Mouse (Mus musculus): Measurements from ENCODE around the gene Alkbh7. TPM values are rescaled to one million over a fixed set of nuclear protein-coding genes. Genes with fewer than 3 reads are reported as not detected.

Alkbh7 gene
- polyA plus RNA-seq, 1 experiment from 2014 or later = 39.0 TPM

DNA sequence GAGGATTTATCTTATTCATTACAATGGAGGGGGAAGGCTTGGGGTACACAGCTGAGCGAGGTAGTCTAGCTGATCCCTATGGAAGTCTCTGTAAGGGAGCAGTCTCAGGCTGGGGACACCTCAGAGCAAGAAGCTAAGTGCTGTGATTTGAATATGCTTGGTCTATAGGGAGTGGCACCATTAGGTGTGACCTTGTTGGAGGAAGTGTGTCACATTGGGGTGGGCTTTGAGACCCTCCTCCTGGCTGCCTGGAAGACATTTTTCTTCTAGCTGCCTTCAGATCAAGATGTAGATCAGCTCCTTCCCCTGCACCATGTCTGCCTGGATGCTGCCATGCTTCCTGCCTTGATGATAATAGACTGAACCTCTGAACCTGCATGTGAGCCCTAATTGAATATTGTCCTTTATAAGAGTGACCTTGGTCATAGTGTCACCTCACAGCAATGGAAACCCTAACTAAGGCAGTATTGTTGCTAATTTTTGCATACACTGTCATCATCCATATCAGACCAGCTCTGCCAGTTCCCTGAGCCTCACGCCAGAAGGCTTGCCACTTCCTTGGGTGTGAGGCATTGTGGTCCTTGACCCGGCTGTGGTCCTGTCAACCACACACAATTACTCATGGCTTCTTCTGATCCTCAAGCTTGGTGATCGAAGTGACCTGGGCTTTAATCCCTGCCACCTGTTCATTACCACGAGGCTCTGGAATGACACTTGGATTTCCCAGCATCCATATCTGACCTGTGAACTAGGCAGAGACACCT is 34.3 kb upstream of the Alkbh7 start:
- no peak for DNase-seq
- no peak for TF ChIP-seq CTCF (IDR thresholded peaks at IDR 0.05; ENCODE audit: low read depth)

DNA sequence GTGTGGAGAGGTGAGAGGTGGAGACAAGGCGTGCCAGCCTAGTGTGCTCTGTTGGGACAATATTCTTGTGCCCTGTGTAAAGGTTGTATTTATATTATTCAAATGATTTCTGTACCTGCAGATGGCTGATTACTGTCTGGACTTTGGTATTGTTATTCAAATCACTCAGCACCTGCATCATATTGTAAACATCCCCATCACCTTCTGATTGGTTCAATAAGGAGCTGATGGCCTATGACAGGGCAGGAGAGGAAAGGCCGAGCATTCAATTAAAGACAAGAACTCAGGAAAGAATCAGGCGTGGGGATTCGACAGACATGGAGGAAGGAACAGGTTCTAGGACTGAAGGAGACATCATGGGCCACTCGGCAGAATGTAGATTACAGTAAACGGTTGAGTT is 33.5 kb upstream of the Alkbh7 start:
- no peaks in the 10 kb centered on the region for H3K36me3 ChIP-seq (ENCODE audit: insufficient read depth)
- no peak overlapping the region for H3K9ac ChIP-seq
- H3K4me1 ChIP-seq (ENCODE audit: insufficient read depth) = no peaks in the 10 kb centered on the region
- H3K27me3 ChIP-seq (ENCODE audit: insufficient read depth, low read length) = no peaks in the 10 kb centered on the region
- H3K27ac ChIP-seq (ENCODE audit: low read depth) = no peak overlapping the region
- H3K9me3 ChIP-seq (ENCODE audit: low read depth, low read length) = no peaks in the 10 kb centered on the region
- ATAC-seq (ENCODE audit: insufficient read depth) (no peak), DNase-seq (no peak)
- H3K4me3 ChIP-seq (ENCODE audit: low read depth, low read length) = no peak overlapping the region
- no peak for TF ChIP-seq CTCF (IDR thresholded peaks at IDR 0.05; ENCODE audit: low read depth)
- H3K4me2 ChIP-seq = no peak overlapping the region
- WGBS = 67% methylated on average over 6 of the region's 6 CpGs

More for the DNA sequence above, 34.3 kb upstream of the Alkbh7 start:
- Histone ChIP-seq H3K9me3 (ENCODE audit: low read depth, low read length) (no peaks in the 10 kb centered on the region), H3K4me1 (ENCODE audit: insufficient read depth) (no peaks in the 10 kb centered on the region), H3K36me3 (ENCODE audit: insufficient read depth) (no peaks in the 10 kb centered on the region), H3K9ac (no peak overlapping the region), H3K4me3 (ENCODE audit: low read depth, low read length) (no peak overlapping the region), H3K4me2 (no peak overlapping the region), H3K27ac (ENCODE audit: low read depth) (no peak overlapping the region), H3K27me3 (ENCODE audit: insufficient read depth, low read length) (no peaks in the 10 kb centered on the region)
- ATAC-seq (ENCODE audit: insufficient read depth) = no peak
- 62% methylated on average over 5 of the region's 5 CpGs for WGBS

DNA sequence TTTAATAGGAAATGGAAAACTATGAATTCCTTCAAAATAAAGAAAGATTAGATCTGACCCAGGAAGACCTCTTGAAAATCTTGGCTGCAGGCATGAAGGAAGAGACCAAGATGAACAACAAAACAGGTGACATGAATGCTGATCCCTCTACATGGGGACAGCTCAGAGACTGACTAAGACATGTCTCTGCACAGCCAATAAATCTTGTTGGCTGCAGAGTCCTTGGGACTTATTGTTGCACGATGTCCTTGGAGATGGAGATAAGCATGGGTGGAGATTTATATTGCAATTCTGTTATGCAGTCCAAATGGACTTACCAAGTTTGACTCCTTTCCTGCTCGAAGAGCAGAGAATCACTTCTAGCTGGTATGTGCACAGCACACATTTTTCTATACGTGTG is 27.8 kb upstream of the Alkbh7 start:
- WGBS = 43% methylated on average over 3 of the region's 3 CpGs
- Histone ChIP-seq H3K9ac (no peak overlapping the region), H3K4me2 (no peak overlapping the region), H3K9me3 (ENCODE audit: low read depth, low read length) (no peaks in the 10 kb centered on the region), H3K27me3 (ENCODE audit: insufficient read depth, low read length) (no peaks in the 10 kb centered on the region), H3K27ac (ENCODE audit: low read depth) (no peak overlapping the region), H3K4me1 (ENCODE audit: insufficient read depth) (no peaks in the 10 kb centered on the region), H3K4me3 (ENCODE audit: low read depth, low read length) (no peak overlapping the region), H3K36me3 (ENCODE audit: insufficient read depth) (no peaks in the 10 kb centered on the region)
- DNase-seq = no peak
- no peak for ATAC-seq (ENCODE audit: insufficient read depth)
- no peak for TF ChIP-seq CTCF (IDR thresholded peaks at IDR 0.05; ENCODE audit: low read depth)

DNA sequence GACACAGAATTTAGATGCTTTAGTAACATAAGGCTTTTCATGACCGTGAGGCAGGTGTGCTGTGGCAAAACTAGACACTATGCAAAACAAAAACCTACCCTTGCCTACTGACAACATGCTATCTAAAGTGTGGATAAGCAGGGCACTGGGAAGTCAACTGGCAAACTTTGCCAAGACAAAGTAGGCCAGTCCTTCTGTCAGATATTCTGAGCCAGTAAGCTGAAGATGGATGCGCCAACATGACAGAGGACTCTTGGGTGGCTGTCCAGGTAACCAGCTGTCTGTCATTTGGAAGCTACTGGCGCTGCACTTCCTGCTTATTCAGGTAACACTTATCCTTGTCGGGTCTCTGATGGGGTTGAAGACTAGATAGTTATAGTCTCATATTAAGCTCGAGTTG is 27.1 kb upstream of the Alkbh7 start:
- no peak overlapping the region for H3K4me2 ChIP-seq
- H3K36me3 ChIP-seq (ENCODE audit: insufficient read depth) = no peaks in the 10 kb centered on the region
- ATAC-seq (ENCODE audit: insufficient read depth) (no peak), DNase-seq (no peak)
- no peak overlapping the region for H3K27ac ChIP-seq (ENCODE audit: low read depth)
- no peak overlapping the region for H3K4me3 ChIP-seq (ENCODE audit: low read depth, low read length)
- no peak overlapping the region for H3K9ac ChIP-seq
- WGBS = 57% methylated on average over 5 of the region's 5 CpGs
- no peaks in the 10 kb centered on the region for H3K4me1 ChIP-seq (ENCODE audit: insufficient read depth)
- H3K9me3 ChIP-seq (ENCODE audit: low read depth, low read length) = no peaks in the 10 kb centered on the region
- TF ChIP-seq CTCF (IDR thresholded peaks at IDR 0.05; ENCODE audit: low read depth) = no peak
- H3K27me3 ChIP-seq (ENCODE audit: insufficient read depth, low read length) = no peaks in the 10 kb centered on the region

DNA sequence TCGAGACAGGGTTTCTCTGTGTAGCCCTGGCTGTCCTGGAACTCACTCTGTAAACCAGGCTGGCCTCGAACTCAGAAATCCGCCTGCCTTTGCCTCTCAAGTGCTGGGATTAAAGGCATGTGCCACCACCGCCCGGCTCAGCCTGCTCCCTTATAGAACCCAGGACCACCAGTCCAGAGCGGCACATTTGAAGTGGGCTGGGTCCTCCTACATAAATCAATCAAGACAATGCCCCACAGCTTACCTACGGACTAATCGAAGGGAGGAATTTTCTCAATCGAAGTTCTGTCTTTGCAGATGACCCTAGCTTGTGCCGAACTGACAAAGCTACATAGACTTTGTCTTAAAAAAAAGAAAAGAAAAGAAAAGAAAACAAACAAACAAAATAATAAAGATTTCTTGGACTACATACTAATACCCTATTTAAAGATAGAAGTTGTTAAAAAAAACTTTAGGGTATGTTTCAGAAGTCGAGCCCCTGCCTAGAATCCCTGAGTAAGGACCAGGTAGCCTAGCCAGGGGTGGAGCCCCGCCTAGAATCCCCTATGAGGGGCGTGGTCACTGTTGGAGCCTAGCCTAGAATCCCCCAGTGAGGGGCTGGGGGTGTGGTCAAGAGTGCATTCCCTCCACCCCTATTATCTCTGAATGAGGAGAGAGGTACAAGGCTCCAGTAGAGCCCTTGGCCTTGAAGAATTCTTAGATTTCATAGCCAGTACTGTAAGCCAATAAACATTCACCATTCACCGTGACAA is 23.0 kb upstream of the Alkbh7 start:
- DNase-seq = no peak

DNA sequence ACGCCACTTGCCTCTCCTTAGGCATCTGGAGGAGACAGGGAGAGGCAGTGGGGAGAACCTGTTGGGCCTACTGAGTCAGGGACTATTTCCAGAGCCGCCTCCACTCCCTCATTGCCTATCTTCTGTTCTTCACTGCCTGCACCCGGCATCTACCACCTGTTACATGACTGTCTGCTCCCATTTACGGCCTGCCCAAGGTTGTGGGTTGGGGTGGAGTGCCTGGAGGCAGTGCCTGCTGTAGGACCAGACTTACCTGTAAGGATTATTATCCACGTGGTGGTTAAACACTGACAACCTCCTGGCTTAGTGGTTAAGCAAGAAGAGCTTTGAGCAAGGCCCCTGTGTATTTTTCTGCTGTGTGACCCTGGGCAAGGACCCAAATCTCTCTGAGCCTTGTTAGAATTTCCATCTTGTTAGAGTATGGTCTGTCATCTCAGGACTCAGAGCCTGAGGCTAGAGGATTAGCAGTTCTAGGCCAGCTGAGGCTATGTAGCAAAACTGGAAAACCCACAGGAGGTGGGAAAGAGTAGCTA is 22.4 kb upstream of the Alkbh7 start:
- DNase-seq = no peak
- WGBS = 71% methylated on average over 5 of the region's 5 CpGs
- Histone ChIP-seq H3K36me3 (ENCODE audit: insufficient read depth) (no peaks in the 10 kb centered on the region), H3K9me3 (ENCODE audit: low read depth, low read length) (no peaks in the 10 kb centered on the region), H3K4me1 (ENCODE audit: insufficient read depth) (no peaks in the 10 kb centered on the region), H3K9ac (no peak overlapping the region), H3K4me3 (ENCODE audit: low read depth, low read length) (no peak overlapping the region), H3K27me3 (ENCODE audit: insufficient read depth, low read length) (no peaks in the 10 kb centered on the region), H3K27ac (ENCODE audit: low read depth) (no peak overlapping the region), H3K4me2 (no peak overlapping the region)
- no peak for ATAC-seq (ENCODE audit: insufficient read depth)
- TF ChIP-seq CTCF (IDR thresholded peaks at IDR 0.05; ENCODE audit: low read depth) = no peak

More for the DNA sequence above, 23.0 kb upstream of the Alkbh7 start:
- no peak for ATAC-seq (ENCODE audit: insufficient read depth)
- H3K9ac ChIP-seq = no peak overlapping the region
- H3K27me3 ChIP-seq (ENCODE audit: insufficient read depth, low read length) = no peaks in the 10 kb centered on the region
- no peaks in the 10 kb centered on the region for H3K9me3 ChIP-seq (ENCODE audit: low read depth, low read length)
- no peak for TF ChIP-seq CTCF (IDR thresholded peaks at IDR 0.05; ENCODE audit: low read depth)
- H3K4me1 ChIP-seq (ENCODE audit: insufficient read depth) = no peaks in the 10 kb centered on the region
- no peaks in the 10 kb centered on the region for H3K36me3 ChIP-seq (ENCODE audit: insufficient read depth)
- no peak overlapping the region for H3K27ac ChIP-seq (ENCODE audit: low read depth)
- no peak overlapping the region for H3K4me2 ChIP-seq
- WGBS = 55% methylated on average over 12 of the region's 14 CpGs
- H3K4me3 ChIP-seq (ENCODE audit: low read depth, low read length) = no peak overlapping the region

DNA sequence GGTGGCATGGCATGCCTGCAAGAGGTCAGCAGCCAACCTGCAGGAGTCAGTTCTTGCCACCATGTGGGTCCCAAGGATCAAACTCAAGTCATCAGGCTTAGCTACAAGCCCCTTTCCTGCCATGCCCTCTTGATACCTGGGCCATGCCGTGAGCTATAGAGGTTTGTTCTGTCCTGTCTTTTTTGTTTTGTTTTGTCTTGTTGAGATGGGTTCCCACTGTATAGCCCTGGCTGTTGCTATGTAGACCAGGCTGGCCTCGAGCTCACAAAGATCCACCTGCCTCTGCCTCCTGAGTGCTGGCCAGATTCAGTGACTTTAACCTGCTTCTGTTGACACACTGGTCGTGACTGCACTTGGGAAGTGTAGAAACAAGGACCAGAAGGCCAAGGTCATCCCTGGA is 21.7 kb upstream of the Alkbh7 start:
- Histone ChIP-seq H3K4me3 (ENCODE audit: low read depth, low read length) (no peak overlapping the region), H3K4me1 (ENCODE audit: insufficient read depth) (no peaks in the 10 kb centered on the region), H3K4me2 (no peak overlapping the region), H3K27me3 (ENCODE audit: insufficient read depth, low read length) (no peaks in the 10 kb centered on the region), H3K9ac (no peak overlapping the region), H3K9me3 (ENCODE audit: low read depth, low read length) (no peaks in the 10 kb centered on the region), H3K27ac (ENCODE audit: low read depth) (no peak overlapping the region), H3K36me3 (ENCODE audit: insufficient read depth) (no peaks in the 10 kb centered on the region)
- 74% methylated on average over 3 of the region's 3 CpGs for WGBS
- DNase-seq (no peak), ATAC-seq (ENCODE audit: insufficient read depth) (no peak)
- no peak for TF ChIP-seq CTCF (IDR thresholded peaks at IDR 0.05; ENCODE audit: low read depth)
